Mouse (Mus musculus) CH12.LX (cell line): ENCODE measurements around the gene Asxl1. TPM values are rescaled to one million over a fixed set of nuclear protein-coding genes. Genes with fewer than 3 reads are reported as not detected.

ENCODE experiments used
- DNase-seq: peaks from one replicate; pipeline ENCODE4 v3.0.0-alpha.2; 2013; ENCODE audit errors: extremely low read depth
- H3K27ac ChIP-seq: 2 replicates; pipeline ENCODE4 v1.5.1; 2012; ENCODE audit warnings: low read depth, mild to moderate bottlenecking, control low read depth, moderate library complexity; ENCODE audit not compliant: insufficient read depth
- H3K27me3 ChIP-seq: replicated peaks from 2 replicates; pipeline ENCODE3; 2012; ENCODE audit warnings: inconsistent platforms
- H3K36me3 ChIP-seq, 2 experiments: replicated peaks in 1 of 2; 2 replicates each; pipeline versions ENCODE3 to v1.6.1; 2012; ENCODE audit warnings: inconsistent platforms in 1 of 2, low read length in 1 of 2, mild to moderate bottlenecking in 1 of 2, mixed read lengths in 1 of 2, moderate library complexity in 1 of 2; ENCODE audit not compliant: control insufficient read depth in 1 of 2, insufficient read depth in 1 of 2
- H3K4me1 ChIP-seq, 2 experiments: 2 replicates each; pipeline ENCODE4 v1.6.1; 2012; ENCODE audit warnings: inconsistent platforms in 1 of 2, moderate library complexity in 1 of 2; ENCODE audit not compliant: insufficient read depth in 2 of 2, control insufficient read depth in 1 of 2
- H3K4me2 ChIP-seq: 2 replicates; pipeline ENCODE4 v1.6.1; 2012; ENCODE audit warnings: low read depth, mild to moderate bottlenecking, control low read depth; ENCODE audit not compliant: poor library complexity, insufficient read depth, severe bottlenecking
- H3K4me3 ChIP-seq, 3 experiments: fragments of 150-350 bp in 1 of 3; sonication (generic) in 1 of 3; replicated peaks in 1 of 3; 2 replicates each; pipeline versions ENCODE3 to v1.5.1; 2011 to 2012; ENCODE audit warnings: low read depth in 2 of 3, low read length in 2 of 3, mild to moderate bottlenecking in 2 of 3, moderate library complexity in 2 of 3, control low read depth in 1 of 3, improper control_type of control experiment in 1 of 3, inconsistent platforms in 1 of 3, mixed read lengths in 1 of 3; ENCODE audit not compliant: poor library complexity in 1 of 3
- H3K79me2 ChIP-seq: replicated peaks from 2 replicates; pipeline ENCODE4 v1.6.1; 2012; ENCODE audit warnings: mild to moderate bottlenecking, moderate library complexity; ENCODE audit not compliant: control insufficient read depth, poor library complexity, insufficient read depth, severe bottlenecking; ENCODE audit errors: extremely low read depth
- H3K9ac ChIP-seq: 2 replicates; pipeline ENCODE4 v1.6.1; 2012; ENCODE audit warnings: low read depth, mild to moderate bottlenecking, control low read depth, moderate library complexity; ENCODE audit not compliant: insufficient read depth
- H3K9me3 ChIP-seq: replicated peaks from 2 replicates; pipeline ENCODE3; 2012; ENCODE audit warnings: low read length, inconsistent platforms, mixed read lengths
- CHD2 ChIP-seq: IDR thresholded peaks from 2 replicates; pipeline ENCODE4 v1.6.1; 2011; ENCODE audit warnings: low read length, improper control_type of control experiment
- CTCF ChIP-seq, 2 experiments: IDR thresholded peaks in 1 of 2; conservative IDR thresholded peaks in 1 of 2; 2 replicates each; pipeline ENCODE4 v1.5.1; 2011 to 2012; ENCODE audit warnings: low read depth in 2 of 2, low read length in 2 of 2, improper control_type of control experiment in 1 of 2, inconsistent platforms in 1 of 2, mild to moderate bottlenecking in 1 of 2, moderate library complexity in 1 of 2
- EP300 ChIP-seq: IDR thresholded peaks from 2 replicates; pipeline ENCODE4 v1.6.1; 2011; ENCODE audit warnings: low read length, improper control_type of control experiment
- ETS1 ChIP-seq: conservative IDR thresholded peaks from 2 replicates; pipeline ENCODE4 v1.6.1; 2012; ENCODE audit warnings: low read depth, mild to moderate bottlenecking, inconsistent platforms, low read length, improper control_type of control experiment, moderate library complexity
- IRF4 ChIP-seq: IDR thresholded peaks from 2 replicates; pipeline ENCODE4 v1.6.1; 2014; ENCODE audit warnings: low read depth, mild to moderate bottlenecking, inconsistent platforms, low read length, improper control_type of control experiment
- JUND ChIP-seq: conservative IDR thresholded peaks from 2 replicates; pipeline ENCODE4 v1.6.1; 2011; ENCODE audit warnings: low read depth, low read length, improper control_type of control experiment
- KAT2A ChIP-seq: IDR thresholded peaks from 2 replicates; pipeline ENCODE4 v1.6.1; 2012; ENCODE audit warnings: low read length, improper control_type of control experiment, inconsistent platforms; ENCODE audit not compliant: insufficient replicate concordance
- MAZ ChIP-seq: IDR thresholded peaks from 2 replicates; pipeline ENCODE4 v1.6.1; 2012; ENCODE audit warnings: low read depth, mild to moderate bottlenecking, inconsistent platforms, low read length, improper control_type of control experiment, moderate library complexity
- NELFE ChIP-seq: IDR thresholded peaks from 2 replicates; pipeline ENCODE4 v1.6.1; 2011; ENCODE audit warnings: low read depth, low read length, improper control_type of control experiment
- NRF1 ChIP-seq: IDR thresholded peaks from 2 replicates; pipeline ENCODE4 v1.6.1; 2014; ENCODE audit warnings: low read depth, mild to moderate bottlenecking, inconsistent platforms, low read length, improper control_type of control experiment, moderate library complexity
- PAX5 ChIP-seq: IDR thresholded peaks from 2 replicates; pipeline ENCODE4 v1.6.1; 2012; ENCODE audit warnings: low read length, inconsistent platforms, mixed read lengths
- RAD21 ChIP-seq: IDR thresholded peaks from 2 replicates; pipeline ENCODE4 v1.6.1; 2011; ENCODE audit warnings: low read depth, mild to moderate bottlenecking, low read length, improper control_type of control experiment, moderate library complexity
- SIN3A ChIP-seq: IDR thresholded peaks from 2 replicates; pipeline ENCODE4 v1.6.1; 2012; ENCODE audit warnings: low read length, improper control_type of control experiment, inconsistent platforms
- SMC3 ChIP-seq: IDR thresholded peaks from 2 replicates; pipeline ENCODE4 v1.6.1; 2011; ENCODE audit warnings: low read depth, low read length, improper control_type of control experiment
- TBP ChIP-seq: conservative IDR thresholded peaks from 2 replicates; pipeline ENCODE4 v1.6.1; 2011; ENCODE audit warnings: low read depth, low read length, improper control_type of control experiment
- TCF12 ChIP-seq: IDR thresholded peaks from 2 replicates; pipeline ENCODE4 v1.6.1; 2014; ENCODE audit warnings: low read depth, mild to moderate bottlenecking, inconsistent platforms, low read length, improper control_type of control experiment
- UBTF ChIP-seq: IDR thresholded peaks from 2 replicates; pipeline ENCODE4 v1.6.1; 2012; ENCODE audit warnings: low read depth, mild to moderate bottlenecking, inconsistent platforms, low read length, improper control_type of control experiment, moderate library complexity
- USF1 ChIP-seq: IDR thresholded peaks from 2 replicates; pipeline ENCODE4 v1.6.1; 2014; ENCODE audit warnings: low read depth, mild to moderate bottlenecking, inconsistent platforms, low read length, improper control_type of control experiment
- USF2 ChIP-seq: conservative IDR thresholded peaks from 2 replicates; pipeline ENCODE4 v1.6.1; 2011; ENCODE audit warnings: low read depth, low read length, improper control_type of control experiment
- ZC3H11A ChIP-seq: IDR thresholded peaks from 2 replicates; pipeline ENCODE4 v1.6.1; 2012; ENCODE audit warnings: low read depth, mild to moderate bottlenecking, inconsistent platforms, low read length, improper control_type of control experiment
- ZKSCAN1 ChIP-seq: IDR thresholded peaks from 2 replicates; pipeline ENCODE4 v1.6.1; 2012; ENCODE audit warnings: low read depth, inconsistent platforms, low read length, improper control_type of control experiment, borderline replicate concordance
- ZNF384 ChIP-seq: IDR thresholded peaks from 2 replicates; pipeline ENCODE4 v1.6.1; 2012; ENCODE audit warnings: low read depth, low read length, improper control_type of control experiment, inconsistent platforms
- dilution Hi-C: fragments of 300-500 bp; cut with MboI; formaldehyde crosslinking; loops from 2 replicates; pipeline ENCODE4 v1.14.3; 2020; ENCODE audit warnings: low sequenced_read_pairs; ENCODE audit not compliant: extremely low pct_unique_long_range_greater_than_20kb, extremely low pct_ligation_motif_present
- in situ Hi-C: fragments of 300-500 bp; cut with MboI; formaldehyde crosslinking; loops from 3 replicates; pipeline ENCODE4 v1.14.3; 2019; ENCODE audit warnings: low sequenced_read_pairs, low pct_ligation_motif_present, low pct_unique_long_range_greater_than_20kb, mixed read lengths
- polyA plus RNA-seq: library from polyadenylated mRNA; unstranded; fragments of >175 nt; gene quantifications from 2 replicates; pipeline ENCODE4 v1.2.1, GENCODE M21; 2012; ENCODE audit warnings: low read depth; ENCODE audit not compliant: insufficient read length
- total RNA-seq, 2 experiments: library from RNA; depleted of rRNA; stranded (reverse); fragments of 300-350 nt in 1 of 2; fragments of >200 nt in 1 of 2; gene quantifications; 2 replicates each; pipeline ENCODE4 v1.2.3; 2012 to 2014

The Asxl1 gene
- total and polyA plus RNA-seq, 3 experiments = 12.7 to 31.1 (median 18.0) TPM

DNA sequence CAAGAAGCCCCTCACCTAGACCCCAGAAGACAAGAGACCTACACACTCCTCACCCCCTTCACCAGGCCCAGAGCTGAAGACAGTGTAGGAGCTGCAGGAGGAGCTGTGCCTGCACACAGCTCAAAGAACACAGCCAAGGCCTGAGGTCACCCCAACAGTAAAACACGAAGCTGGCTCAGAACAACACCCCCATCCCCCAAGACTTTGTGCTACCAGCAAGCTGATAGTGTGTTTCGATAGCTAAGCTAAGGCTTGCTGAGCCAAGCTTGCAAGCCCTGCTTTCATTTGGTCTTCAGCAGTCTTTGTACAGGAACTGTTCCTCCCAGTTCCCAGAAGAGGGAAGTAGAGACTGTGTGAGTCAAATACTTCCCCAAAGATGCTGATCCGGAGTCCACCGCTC is 46.8 kb upstream of the Asxl1 start:
- TF ChIP-seq CTCF (conservative IDR thresholded peaks at IDR 0.05 in 1 of 2, IDR thresholded peaks at IDR 0.05 in 1 of 2; ENCODE audit: low read depth in 2 of 2, low read length in 2 of 2) (peak in 1 of 2 experiments; percentile 50; a peak in 2 of 4 replicates), USF2 (no peak), SIN3A (peak; percentile 5; the same call in 1 of the 2 replicates), USF1 (no peak), RAD21 (peak; percentile 50), SMC3 (peak; percentile 20; the same call in 1 of the 2 replicates)
- peaks cover 11 to 56% of the 10 kb centered on the region in 2 experiments for H3K4me1 ChIP-seq
- no peaks in the 10 kb centered on the region for H3K27me3 ChIP-seq
- H3K36me3 ChIP-seq = peaks cover 0 to 50% of the 10 kb centered on the region in 2 experiments
- H3K4me2 ChIP-seq = no peak overlapping the region
- in situ Hi-C loops = no loop called here
- H3K79me2 ChIP-seq = peaks cover 1% of the 10 kb centered on the region
- no peaks in the 10 kb centered on the region for H3K9me3 ChIP-seq
- peak overlapping the region; percentile 11; the same call in 1 of the 2 replicates for H3K27ac ChIP-seq
- peak; percentile 45 for DNase-seq
- H3K9ac ChIP-seq = no peak overlapping the region
- H3K4me3 ChIP-seq = peak overlapping the region in 1 of 3 experiments; percentile 6
- dilution Hi-C loops = no loop called here

DNA sequence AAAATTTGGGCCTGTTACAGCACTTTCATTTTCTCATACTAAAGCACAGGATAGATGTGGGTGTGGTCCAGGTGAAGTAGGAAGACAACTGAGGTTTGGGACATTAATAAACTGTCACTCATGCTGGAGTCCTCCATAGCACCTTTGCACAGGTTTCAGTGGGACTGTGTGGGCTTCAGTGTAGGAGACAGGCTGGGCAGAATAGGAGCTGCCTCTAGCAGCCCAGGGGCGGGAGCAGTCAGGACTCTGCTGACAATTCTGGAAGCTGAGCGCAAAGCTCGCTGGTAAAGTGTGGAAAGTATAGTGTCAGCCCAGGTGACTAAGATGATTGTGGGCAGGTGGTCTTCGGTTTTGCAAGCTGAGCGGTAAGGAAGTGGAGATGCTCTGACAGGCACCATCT is 44.5 kb upstream of the Asxl1 start:
- DNase-seq = no peak
- Histone ChIP-seq H3K27ac (no peak overlapping the region), H3K9ac (no peak overlapping the region), H3K4me1 (peaks cover 11 to 45% of the 10 kb centered on the region in 2 experiments), H3K79me2 (no peaks in the 10 kb centered on the region), H3K27me3 (no peaks in the 10 kb centered on the region), H3K4me3 (no peak overlapping the region), H3K4me2 (no peak overlapping the region), H3K36me3 (peaks cover 0 to 36% of the 10 kb centered on the region in 2 experiments), H3K9me3 (no peaks in the 10 kb centered on the region)
- in situ Hi-C loops (loop anchor here (10.0 kb wide), 1 partner anchor 94 kb away; no protein-coding TSS in a partner anchor), dilution Hi-C loops (no loop called here)
- TF ChIP-seq IRF4 = no peak
- no peak for TF ChIP-seq ETS1
- TF ChIP-seq TBP = no peak
- no peak for TF ChIP-seq ZKSCAN1
- TF ChIP-seq UBTF = no peak
- no peak for TF ChIP-seq USF2
- TF ChIP-seq TCF12 = no peak
- no peak for TF ChIP-seq ZNF384
- TF ChIP-seq MAZ = no peak
- TF ChIP-seq EP300 = no peak
- no peak for TF ChIP-seq SIN3A
- TF ChIP-seq KAT2A = no peak
- TF ChIP-seq NRF1 = no peak
- TF ChIP-seq PAX5 = no peak
- TF ChIP-seq JUND = no peak
- no peak for TF ChIP-seq NELFE
- no peak for TF ChIP-seq ZC3H11A
- no peak for TF ChIP-seq CHD2
